Mouse (Mus musculus) CD4-positive helper T cell, adult 2 months (primary cell): ENCODE results near the gene Ephb1.

Experiments
- DNase-seq: peaks from one replicate; pipeline ENCODE4 v3.0.0-alpha.2; 2012; ENCODE audit warnings: low read depth, missing footprints, low spot score

The Ephb1 gene

DNA sequence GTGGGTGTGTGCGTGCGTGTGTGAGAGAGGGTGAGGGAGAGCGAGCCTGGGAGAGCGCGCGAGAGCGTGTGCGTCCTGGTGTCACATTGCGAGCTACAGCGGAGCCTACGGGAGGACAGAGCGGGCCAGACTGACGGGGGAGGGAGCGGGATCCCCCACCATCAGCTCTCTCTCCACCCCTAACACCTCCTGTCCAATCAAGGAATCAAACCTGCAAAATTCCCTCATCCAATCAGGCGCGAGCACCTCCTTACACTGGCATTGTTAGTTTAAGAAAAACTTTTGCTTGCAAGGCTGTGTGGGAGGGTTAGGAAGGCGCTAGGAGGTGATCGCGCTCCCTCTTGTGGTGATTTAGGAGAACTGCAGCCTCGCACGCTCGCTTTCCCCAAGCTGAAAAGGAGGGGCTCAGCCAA lies at the start of gene Ephb1:
Gene Ephb1 (minus strand): TSS at position 133 of the 413 bp plus-strand sequence.
- peak; percentile 41 for DNase-seq

DNA sequence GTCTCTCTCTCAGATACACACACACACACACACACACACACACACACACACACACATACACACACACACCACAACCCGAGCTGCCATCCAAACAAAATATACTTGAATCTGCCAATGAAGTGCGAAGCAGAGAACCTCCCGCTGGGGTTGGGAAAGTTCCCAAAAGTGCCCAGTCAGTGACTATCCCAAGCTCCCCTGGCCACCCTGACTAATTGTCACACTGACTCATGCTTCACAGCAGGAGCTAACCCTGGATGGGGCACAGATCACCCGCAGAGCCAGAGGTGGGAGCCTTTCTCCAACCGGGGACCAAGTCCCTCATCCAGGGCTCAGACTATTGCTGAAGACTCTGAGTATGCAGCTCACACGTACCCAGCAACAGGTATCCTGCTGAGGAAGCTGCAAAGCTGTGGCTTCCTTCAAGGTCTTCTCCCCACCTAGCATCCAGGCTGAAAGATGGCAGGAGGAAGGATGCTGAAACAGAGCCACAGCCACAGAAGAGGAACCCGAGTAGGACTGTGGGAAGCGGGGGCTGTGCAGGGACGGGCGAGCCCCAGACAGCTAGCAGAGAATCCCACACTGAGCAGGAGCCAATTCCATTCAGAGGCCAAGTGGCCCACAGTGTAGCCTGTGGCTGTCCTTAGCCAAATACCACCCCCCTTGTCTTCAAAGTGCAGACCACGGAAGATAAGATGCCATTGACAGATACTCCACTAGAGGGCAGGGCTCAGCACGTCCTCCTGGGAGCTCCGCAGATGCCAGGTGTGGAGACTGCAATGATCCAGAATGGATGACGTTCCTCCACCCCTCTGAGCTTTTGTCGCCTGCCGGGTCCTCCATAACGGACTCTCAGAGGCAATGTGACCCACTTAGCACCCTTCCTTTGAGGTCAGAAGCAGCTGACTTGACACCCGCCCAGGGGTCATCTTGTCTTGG lies 48.9 kb upstream of the Ephb1 start:
- DNase-seq: peak; percentile 13

DNA sequence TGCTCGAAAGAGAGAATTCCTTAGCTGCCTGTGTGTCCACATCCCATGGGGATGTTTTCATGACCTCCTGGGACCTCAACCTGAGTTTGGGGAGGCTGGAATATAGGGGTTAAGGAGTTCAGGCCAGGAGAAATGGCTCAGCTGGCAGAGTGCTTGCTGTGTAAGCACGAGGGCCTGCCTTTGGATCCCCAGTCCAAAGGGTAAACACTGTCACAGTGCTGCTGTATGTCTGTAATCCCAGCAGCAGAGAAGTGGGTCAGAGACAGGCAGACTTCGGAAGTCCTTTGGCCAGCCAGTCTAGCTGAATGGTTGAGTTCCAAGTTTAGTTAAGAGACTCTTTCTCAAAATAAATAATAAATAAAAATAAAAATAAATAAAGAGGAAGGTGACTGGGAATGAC lies 48.2 kb upstream of the Ephb1 start:
- no peak for DNase-seq

DNA sequence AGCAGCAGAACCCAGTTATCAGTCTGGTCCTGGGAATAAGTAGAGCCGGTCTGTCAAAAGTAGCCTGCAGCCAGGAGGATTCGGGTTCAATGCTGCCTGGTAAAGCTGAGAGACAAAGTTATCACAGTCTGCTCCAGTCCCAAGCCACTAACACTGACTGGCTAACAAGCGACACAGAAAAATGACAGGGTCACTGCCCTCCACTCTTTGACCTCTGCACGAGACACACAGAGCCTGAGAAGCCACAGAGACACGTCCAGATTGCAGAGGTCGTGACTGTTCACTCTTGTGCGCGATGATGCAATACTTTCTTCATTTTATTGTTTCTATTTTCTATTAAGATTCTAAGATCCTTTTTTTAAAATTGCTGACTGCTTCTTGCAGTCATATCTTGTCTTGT lies 33.8 kb upstream of the Ephb1 start:
- no peak for DNase-seq

DNA sequence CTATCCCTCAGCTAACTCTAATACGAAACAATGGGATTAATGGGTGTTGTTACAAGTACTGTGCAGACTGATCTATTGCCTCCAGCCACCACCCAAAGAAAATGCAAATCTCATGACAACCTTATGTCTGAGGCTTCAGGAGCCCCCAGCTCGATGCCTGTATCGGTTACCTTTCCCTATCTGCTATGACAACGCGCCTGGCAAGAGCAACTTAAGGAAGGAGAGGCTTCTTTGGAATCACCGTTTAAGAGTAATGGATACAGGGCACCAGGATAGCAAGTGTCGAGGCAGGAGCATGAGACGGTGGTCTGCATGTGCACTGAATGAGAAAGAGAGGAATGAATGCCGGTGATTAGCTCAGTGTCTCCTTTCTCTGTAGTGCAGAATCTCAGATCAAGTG lies 32.3 kb upstream of the Ephb1 start:
- no peak for DNase-seq

DNA sequence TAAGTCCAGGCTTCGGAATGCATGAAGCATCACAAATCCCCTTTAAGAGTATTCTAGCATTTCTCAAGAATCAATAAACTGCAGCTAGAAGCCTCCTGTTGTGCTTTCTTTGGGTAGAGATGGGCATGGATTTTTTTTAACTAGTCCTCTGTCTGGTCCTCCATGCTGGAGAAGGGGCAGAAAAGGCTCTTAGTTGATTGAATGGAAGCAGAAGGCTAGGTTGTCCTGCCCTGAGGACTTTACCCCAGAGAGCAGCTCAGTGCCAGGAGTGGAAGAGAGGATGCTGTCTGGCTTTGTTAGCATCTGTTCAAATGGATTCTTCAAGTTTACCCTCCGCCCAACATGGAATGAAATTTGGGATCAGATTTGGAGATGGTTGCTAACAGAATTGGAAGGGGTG lies 25.7 kb upstream of the Ephb1 start:
- DNase-seq: no peak

DNA sequence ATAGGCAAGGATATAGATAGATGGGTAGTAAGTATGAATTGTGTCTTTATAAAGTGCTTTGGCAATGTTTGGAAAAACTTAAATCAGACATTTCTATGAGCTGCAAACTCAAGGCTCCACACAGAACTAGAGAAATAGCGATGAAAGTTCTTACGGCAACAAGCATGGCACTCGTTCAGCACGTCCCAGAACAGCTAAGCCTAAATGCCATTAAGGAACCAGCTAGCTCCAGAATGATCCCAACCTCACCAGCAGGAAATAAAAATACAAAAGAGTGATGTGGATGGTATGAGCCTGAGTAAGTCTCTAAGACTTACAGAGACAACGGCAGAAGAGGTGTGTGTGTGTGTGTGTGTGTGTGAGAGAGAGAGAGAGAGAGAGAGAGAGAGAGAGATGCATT lies 20.2 kb upstream of the Ephb1 start:
- DNase-seq: no peak

DNA sequence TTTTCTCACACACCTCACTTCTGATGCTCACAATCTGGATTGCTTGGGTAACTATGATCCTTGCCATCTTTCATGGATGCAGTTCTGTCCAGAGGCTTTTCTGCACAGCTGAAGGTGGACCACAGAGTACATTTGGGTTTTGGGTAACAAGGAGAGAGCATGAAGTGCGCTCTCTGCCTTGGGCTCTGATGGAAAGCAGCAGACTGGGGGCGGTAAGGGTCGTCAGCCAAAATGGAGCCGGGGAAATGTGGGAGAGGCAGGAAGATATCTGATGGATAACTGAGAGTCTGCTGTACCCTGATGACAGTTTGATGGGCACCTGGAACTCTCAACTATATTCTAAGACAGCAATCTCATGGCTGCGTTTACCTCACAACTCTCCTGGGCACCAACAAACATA lies 19.4 kb upstream of the Ephb1 start:
- DNase-seq: no peak

DNA sequence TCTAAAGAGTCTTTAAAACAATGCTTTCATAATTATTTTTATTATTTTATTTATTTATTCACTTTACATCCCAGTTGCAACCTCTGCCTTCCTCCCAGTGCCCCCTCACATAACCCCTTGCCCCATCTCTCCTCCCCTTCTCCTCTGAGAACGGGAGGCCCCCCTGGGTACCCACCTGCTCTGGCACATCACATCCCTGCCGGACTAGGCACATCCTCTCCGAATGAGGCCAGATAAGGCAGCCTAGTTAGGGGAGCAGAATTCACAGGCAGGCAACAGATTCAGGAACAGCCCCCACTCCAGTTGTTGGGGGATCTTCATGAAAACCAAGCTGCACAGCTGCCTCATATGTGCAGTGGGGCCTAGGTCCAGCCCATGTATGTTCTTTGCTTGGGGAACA lies 17.4 kb upstream of the Ephb1 start:
- DNase-seq: no peak

DNA sequence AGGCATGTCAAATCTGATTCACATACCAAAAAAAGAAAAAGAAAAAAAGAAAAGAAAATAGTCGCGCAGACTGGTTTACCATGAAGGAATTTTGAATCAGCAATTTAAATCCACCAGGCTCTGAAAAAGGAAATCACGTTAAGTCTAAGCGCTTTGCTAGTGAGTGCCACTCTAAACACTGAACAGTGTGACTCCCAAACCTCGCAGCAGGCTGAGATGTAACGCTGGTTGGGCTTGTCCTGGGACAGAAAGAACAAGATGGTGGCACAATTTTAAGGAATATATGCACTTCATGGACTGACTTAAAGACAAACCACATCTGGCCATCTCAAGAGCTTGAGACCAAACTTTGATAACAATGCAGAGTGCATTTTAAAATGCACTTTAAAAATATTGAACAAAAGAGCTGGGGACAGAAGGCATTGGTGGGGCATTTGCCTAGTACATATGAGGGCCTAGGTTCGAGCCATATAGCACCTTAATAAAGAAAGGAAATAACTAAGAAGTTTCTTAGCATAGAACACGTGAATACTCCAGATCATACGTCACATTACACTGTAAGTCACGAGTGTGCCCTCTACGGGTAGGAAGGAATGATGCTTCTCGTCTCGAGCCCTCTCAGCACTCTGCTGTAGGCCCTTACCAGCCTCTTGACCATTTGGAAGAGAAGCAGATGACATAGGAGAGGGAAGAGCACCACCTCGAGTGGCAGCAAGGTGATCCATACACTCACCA lies 16.7 kb upstream of the Ephb1 start:
- no peak for DNase-seq

DNA sequence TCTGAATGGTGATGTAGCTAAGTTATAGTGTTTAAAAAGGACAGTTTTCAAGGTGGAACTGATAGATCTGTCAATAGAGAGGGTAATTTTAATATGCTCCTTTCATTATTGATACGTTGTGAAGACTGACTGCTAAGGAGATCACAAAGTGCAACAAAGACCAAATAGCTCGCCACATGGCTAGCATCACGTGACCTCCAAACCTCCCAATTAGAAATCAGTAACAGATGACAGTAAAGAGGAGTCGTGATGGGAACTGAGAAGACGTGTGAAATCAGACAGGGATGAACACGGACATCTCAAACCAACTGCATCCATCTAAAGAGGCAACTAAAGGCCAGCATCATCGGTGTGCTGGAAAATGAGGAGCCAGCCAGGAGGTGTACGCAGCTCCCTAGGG lies 15.6 kb upstream of the Ephb1 start:
- no peak for DNase-seq

DNA sequence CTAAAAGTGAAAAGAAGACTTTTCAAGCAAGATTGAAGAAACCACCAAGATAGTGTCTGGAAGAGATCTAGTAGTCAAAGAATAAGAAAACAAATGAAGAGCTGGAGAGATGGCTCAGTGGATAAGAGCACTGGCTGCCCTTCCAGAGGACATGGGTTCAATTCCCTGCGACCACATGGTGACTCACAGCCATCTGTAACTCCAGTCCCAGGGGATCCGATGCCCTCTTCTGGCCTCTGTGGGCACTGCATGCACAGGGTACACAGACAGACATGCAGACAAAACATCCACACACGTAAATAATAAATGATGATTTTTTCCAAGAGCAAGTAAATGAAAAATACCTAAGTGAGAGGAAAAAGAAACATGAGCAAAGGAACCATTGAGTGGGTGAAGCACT lies 14.6 kb upstream of the Ephb1 start:
- no peak for DNase-seq

DNA sequence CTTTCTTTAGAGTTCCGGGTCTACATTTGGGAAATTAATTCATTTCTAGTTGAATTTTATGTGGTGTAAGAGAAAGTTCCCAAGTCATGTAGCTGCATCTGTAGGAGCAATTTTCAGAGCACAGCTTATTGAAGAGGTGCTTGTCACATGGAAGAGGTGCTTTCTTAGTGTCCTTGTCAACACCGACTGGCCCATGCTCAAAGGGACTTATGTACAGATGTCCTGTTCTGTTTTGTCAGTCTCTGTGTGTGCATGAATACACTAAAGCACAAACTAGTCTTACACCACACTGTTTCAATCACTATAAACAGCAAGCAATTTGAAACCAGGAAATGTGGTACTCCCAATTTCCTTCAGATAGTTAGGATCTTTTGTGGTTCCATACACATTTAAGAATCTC lies 13.3 kb upstream of the Ephb1 start:
- no peak for DNase-seq

DNA sequence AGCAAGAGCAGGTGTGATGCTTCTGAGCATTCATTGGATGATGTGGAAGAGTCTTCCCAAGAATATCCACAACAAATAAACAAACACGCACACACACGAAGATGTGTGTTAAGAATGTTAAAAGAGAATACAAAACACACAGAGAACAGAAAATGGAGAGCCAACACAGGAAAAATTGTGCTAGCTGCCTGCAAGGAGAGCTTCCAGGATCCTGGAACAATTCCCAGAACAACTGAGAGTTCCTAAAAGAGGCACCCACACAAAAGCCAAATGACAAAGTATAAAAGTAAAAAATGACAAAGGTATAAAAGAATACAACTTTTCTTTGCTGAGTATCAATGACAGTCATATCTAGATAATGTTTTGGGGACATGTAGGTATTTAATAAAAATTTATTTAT lies 11.0 kb upstream of the Ephb1 start:
- DNase-seq: no peak

DNA sequence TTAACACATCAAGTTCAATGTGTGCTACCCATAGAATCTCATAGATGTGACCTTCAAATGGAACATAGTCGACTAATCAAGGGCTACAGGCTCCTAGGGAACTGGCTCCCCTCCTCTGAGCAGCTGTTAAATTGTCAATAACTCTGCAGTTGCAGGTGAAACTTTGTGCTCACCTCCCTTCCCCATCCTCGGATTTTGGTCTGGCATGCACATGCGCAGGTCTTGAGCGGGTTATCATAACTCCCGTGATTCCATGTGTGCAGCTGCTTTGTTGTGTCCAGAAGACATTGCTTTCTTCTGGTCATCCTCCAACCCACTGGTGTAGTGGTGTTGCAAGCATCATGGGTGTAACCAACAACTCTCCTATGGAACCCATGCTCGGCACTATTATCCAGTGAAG lies 4.8 kb upstream of the Ephb1 start:
- no peak for DNase-seq

DNA sequence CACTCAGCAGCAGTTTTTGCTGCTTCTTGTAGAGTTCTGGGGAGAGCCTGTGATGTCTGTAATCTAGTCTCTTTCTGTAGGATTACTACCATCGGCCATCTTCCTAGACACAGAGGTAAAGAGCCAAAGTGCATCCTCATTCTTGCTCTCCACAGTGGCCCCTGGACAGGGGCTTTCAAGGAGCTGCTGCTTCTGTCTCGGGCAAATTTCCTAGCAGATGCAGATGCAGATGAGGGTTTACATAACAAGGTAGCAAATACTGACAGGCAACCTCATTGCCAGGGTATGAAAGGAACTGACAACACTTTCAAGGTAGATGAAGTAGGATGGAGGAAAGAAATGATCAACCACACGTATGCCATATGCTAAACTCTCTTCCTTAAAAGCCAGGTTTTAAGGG lies 4.2 kb upstream of the Ephb1 start:
- no peak for DNase-seq

DNA sequence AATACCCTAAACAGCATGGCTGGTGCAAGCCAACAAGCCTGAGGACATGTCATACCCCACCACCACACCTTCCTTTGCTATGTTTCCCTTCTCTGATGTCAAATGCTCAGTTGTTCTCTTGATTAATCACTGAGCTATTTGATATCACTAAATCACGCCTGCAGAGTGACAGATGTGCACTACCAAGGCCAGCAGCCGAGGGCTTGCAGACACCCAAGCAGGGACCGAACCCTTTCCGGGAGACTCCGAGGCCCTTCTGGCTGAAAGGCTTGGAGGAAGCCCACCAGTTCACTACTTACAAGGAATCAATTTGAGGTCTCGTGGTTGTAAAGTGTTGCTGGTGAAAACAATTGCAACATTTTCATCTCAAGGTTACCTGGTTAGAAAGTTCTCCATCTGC lies 3.5 kb upstream of the Ephb1 start:
- DNase-seq: no peak

DNA sequence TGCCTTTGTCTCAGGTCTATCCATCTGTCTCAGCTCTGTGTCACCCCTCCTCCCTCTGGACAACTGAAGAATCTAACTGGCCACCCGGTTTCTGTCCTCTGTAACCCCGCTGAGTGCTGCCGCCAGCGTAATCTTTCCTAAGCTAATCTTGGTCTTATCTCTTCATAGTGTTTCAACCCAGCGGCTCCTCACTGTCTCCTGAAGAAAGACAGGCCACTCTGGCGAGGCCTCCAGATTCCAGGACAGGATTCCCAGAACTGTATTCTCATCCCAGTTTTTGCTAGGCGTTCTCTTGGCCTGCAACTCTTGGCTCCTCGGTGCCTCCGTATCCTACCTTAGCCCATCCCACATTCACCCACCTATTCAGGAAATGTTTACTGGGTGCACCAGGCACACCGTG lies 2.0 kb upstream of the Ephb1 start:
- DNase-seq: no peak

DNA sequence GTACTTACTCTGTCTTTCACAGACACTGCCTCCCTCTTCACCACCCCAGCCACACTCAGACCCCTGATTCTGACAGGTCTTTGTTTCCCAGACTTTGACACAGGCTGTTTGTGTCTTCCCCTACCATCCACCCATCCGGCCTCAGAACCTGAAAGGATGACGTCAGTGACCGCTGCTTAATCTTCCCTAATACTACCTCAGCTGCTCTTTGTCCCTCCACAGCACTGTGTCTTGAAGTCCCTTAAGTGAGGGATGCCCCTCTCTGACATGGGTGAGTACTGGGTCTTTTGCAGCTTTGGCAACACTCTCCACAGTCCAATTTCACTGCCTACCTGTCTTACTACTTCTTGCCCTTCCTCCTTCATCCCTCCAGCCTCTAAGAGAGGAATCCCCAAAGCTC lies 1.2 kb upstream of the Ephb1 start:
- DNase-seq: no peak

DNA sequence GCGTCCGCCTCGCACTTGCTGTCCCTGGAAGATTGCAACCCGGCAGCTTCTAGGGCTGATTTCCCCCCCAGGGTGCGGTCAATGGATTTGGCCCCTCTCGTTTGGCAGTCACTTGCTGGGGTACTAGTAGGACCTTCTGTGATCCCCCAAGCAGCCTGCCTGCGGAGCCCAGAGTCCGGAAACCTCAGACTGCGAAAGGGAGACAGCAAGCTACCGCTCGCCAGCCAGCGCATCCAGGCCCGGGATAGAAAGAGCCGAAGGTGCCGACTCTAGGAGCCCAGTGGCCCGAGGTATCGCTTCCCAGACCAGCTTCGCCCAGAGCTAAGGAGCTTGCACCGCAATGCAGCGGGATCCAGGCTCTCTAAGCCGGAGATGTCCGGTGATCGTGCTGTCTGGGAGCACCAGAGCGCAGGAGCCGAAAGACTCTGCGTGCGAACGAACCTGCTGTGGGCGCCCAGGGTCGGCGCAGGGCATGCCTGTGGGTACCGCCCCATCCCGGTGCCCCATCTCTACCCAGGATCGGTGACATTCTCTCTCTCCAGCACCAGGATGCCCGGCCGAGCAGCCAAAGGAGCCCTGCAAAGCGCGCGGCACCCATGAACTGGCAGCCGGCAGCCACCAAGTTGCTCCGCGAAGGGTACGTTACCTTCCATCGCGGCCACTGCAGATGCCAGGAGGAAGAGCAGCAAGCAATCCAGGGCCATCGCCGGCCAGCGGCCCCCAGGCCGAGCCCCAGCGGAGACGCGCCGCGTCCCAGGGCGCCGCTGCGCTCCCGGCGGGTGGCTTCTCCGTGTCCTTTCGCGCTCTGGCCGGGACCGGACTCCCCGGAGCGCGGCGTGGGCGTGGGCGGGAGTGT lies 629 bp downstream of the Ephb1 start:
- DNase-seq: no peak

DNA sequence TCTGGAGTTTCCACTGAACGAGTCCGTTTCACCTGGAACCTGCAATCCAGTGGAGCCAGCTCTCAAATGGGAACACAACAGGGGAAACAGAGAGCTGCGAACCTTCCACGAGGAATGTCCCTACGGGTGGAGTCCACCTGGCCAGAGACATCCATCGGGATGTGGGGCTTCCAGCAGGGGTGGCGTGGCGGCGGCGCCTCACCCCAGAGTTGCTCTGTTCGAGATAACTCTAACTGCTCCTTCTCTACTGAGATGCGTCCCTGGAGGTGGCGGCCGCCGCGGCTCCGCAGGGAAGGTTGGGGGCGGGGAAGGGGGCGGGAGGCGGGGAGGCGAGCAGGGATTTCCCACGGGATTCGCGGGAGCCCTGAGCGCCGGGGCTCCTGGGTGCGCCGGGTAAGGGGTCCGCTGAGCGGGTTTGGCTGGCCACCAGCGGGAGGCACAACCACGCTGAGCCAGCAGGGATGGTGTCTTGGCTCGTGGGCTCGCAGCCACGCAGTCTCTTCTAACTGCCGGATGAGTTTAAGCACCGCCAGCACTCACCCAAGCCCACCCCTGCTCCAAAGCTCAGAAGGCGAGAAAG lies 1.3 kb downstream of the Ephb1 start:
- DNase-seq: no peak
